Mouse (Mus musculus): ENCODE measurements around the gene Crebbp.
A peak's percentile ranks its signal among the peaks of the same experiment; 100 is the strongest.
"Not testable (repeated sequence)": the region's sequence is repeated elsewhere in the genome, so short reads cannot be mapped to it uniquely, and the experiment has no call there.

Crebbp gene

GRCm38 (mm10) chr16:4153121-4153520 is 60.7 kb downstream of the Crebbp start:
- DNase-seq (ENCODE audit: low read depth) = no peak

GRCm38 (mm10) chr16:4138541-4138940 is 75.3 kb downstream of the Crebbp start:
- DNase-seq (ENCODE audit: low read depth) = no peak

- no peak for DNase-seq (ENCODE audit: low read depth)
Measured at GRCm38 (mm10) chr16:4133754-4134153, 80.0 kb downstream of the Crebbp start.

GRCm38 (mm10) chr16:4128894-4129293 is 84.9 kb downstream of the Crebbp start:
- DNase-seq (ENCODE audit: low read depth) = no peak

- no peak for DNase-seq (ENCODE audit: low read depth)
Measured at GRCm38 (mm10) chr16:4117072-4117471, 96.7 kb downstream of the Crebbp start.

- DNase-seq (ENCODE audit: low read depth) = no peak
Measured at GRCm38 (mm10) chr16:4100374-4100773, 113.4 kb downstream of the Crebbp start.

GRCm38 (mm10) chr16:4097521-4097920 is 116.3 kb downstream of the Crebbp start:
- no peak for DNase-seq (ENCODE audit: low read depth)

GRCm38 (mm10) chr16:4096898-4097297 is 116.9 kb downstream of the Crebbp start:
- DNase-seq (ENCODE audit: low read depth) = no peak

- DNase-seq (ENCODE audit: low read depth) = no peak
Measured at GRCm38 (mm10) chr16:4096141-4096540, 117.7 kb downstream of the Crebbp start.

- no peak for DNase-seq (ENCODE audit: low read depth)
Measured at GRCm38 (mm10) chr16:4087214-4087913, 126.4 kb downstream of the Crebbp start.

- no peak for DNase-seq (ENCODE audit: low read depth)
Measured at GRCm38 (mm10) chr16:4085851-4086387, 127.9 kb downstream of the Crebbp start.

- no peak for DNase-seq (ENCODE audit: low read depth)
Measured at GRCm38 (mm10) chr16:4085051-4085450, 128.7 kb downstream of the Crebbp start.

GRCm38 (mm10) chr16:4080419-4080818 is 133.4 kb downstream of the Crebbp start:
- DNase-seq (ENCODE audit: low read depth) = not testable (repeated sequence)

GRCm38 (mm10) chr16:4079656-4080055 is 134.1 kb downstream of the Crebbp start:
- no peak for DNase-seq (ENCODE audit: low read depth)

- DNase-seq (ENCODE audit: low read depth) = not testable (repeated sequence)
Measured at GRCm38 (mm10) chr16:4078302-4078701, 135.5 kb downstream of the Crebbp start.

- DNase-seq (ENCODE audit: low read depth) = peak; percentile 80
Measured at GRCm38 (mm10) chr16:4077384-4078061, 136.3 kb downstream of the Crebbp start, which contains the start of gene Trap1. Trap1 (minus strand) TSS chr16:4077827.

- DNase-seq (ENCODE audit: low read depth) = peak; percentile 45
Measured at GRCm38 (mm10) chr16:4074836-4075235, 139.0 kb downstream of the Crebbp start.

GRCm38 (mm10) chr16:4074297-4074696 is 139.5 kb downstream of the Crebbp start:
- DNase-seq (ENCODE audit: low read depth) = no peak

GRCm38 (mm10) chr16:4068588-4068987 is 145.2 kb downstream of the Crebbp start:
- peak; percentile 24 for DNase-seq (ENCODE audit: low read depth)

- no peak for DNase-seq (ENCODE audit: low read depth)
Measured at GRCm38 (mm10) chr16:4064945-4065344, 148.9 kb downstream of the Crebbp start.

GRCm38 (mm10) chr16:4053811-4054210 is 160.0 kb downstream of the Crebbp start:
- DNase-seq (ENCODE audit: low read depth) = no peak

- no peak for DNase-seq (ENCODE audit: low read depth)
Measured at GRCm38 (mm10) chr16:4052601-4053000, 161.2 kb downstream of the Crebbp start.

- no peak for DNase-seq (ENCODE audit: low read depth)
Measured at GRCm38 (mm10) chr16:4045524-4045923, 168.3 kb downstream of the Crebbp start.

Measured in c-Kit-positive CD71-negative TER-119-negative erythroid progenitor cells, embryonic 14.5 days (primary cell).